Mouse (Mus musculus) adrenal gland, adult 10 weeks (tissue): ENCODE data around the gene Adgrl3. TPM values are rescaled to one million over a fixed set of nuclear protein-coding genes. Genes with fewer than 3 reads are reported as not detected.

Experiments
- polyA plus RNA-seq: library from polyadenylated mRNA; stranded (reverse); fragments of 350-450 nt; fragmentation: Illumina TruSeq; extraction: RNeasy Lipid Tissue Mini Kit (QIAGEN cat#74804); gene quantifications from one replicate; pipeline ENCODE4 v1.2.3, GENCODE M21; 2014; ENCODE audit warnings: low read depth, low replicate concordance

Gene Adgrl3
- 4.5 TPM for polyA plus RNA-seq

GRCm38 (mm10) chr5:81019590-81020254, at the start of gene Adgrl3:
Gene Adgrl3, plus strand, starts transcription at chr5:81020138.

